Mouse (Mus musculus) splenic B cell, adult 2 months (primary cell): Measurements from ENCODE around the gene Chpf2.
"Not testable (repeated sequence)": the region's sequence is repeated elsewhere in the genome, so short reads cannot be mapped to it uniquely, and the experiment has no call there.

Experiments
- DNase-seq: peaks from one replicate; pipeline ENCODE4 v3.0.0-alpha.2; 2011; ENCODE audit warnings: low read depth, low spot score
- H3K27me3 ChIP-seq: 2 replicates; pipeline ENCODE4 v1.6.1; 2012; ENCODE audit warnings: mild to moderate bottlenecking, low read length, moderate library complexity, mixed read lengths; ENCODE audit not compliant: control insufficient read depth, poor library complexity, insufficient read depth, severe bottlenecking
- H3K36me3 ChIP-seq: 2 replicates; pipeline ENCODE4 v1.6.1; 2012; ENCODE audit warnings: mild to moderate bottlenecking, low read length, moderate library complexity, mixed read lengths; ENCODE audit not compliant: control insufficient read depth, poor library complexity, insufficient read depth, severe bottlenecking

The Chpf2 gene

DNA sequence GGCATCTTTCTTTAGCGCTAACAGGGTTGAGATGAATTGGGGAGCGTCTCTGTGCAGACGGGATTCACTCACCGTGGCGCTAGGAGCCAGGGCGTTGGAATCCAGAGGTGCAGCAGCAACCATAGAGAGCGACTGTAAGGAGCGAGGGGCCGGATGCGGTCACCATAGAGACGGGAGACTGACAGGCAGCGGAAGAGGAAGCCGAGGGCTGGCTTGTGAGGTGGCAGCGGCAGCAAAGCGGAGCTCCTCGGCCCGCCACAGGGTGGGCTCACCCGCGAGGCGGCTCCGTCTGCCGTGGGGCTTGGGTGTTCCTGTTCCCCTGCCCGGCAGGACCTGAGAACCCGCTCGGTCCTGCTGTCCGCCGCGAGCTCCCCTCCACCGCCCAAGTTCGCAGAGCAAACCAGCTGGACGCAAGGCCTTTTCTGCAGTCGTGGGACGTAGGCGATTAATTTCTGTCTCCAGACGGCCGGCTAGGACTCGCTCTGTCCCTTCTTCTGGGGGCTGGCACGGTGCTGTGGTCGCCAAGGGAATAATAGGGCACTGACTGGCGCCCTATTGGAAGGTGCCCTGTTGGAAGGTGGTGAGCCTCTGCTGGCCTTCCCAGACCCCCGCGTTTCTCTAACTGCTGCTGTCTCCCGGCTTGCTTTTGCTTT, at the start of gene Chpf2:
TSS of gene Chpf2 (plus strand) at position 195 of the 653 bp plus-strand sequence.
- no peaks in the 10 kb centered on the region for H3K27me3 ChIP-seq
- DNase-seq: peak; percentile 87
- peaks cover 6% of the 10 kb centered on the region for H3K36me3 ChIP-seq

GRCm38 (mm10) chr5:24537618-24538017, 48.9 kb upstream of the Chpf2 start:
- DNase-seq: no peak
- Histone ChIP-seq H3K36me3 (no peaks in the 10 kb centered on the region), H3K27me3 (no peaks in the 10 kb centered on the region)

- Histone ChIP-seq H3K27me3 (no peaks in the 10 kb centered on the region), H3K36me3 (no peaks in the 10 kb centered on the region)
- no peak for DNase-seq
These were observed 46.8 kb upstream of the Chpf2 start for GRCm38 (mm10) chr5:24539571-24540296.

GRCm38 (mm10) chr5:24540387-24541143, 46.0 kb upstream of the Chpf2 start, which contains the start of gene Asb10:
Asb10 (minus strand) TSS chr5:24540978.
- no peaks in the 10 kb centered on the region for H3K36me3 ChIP-seq
- no peaks in the 10 kb centered on the region for H3K27me3 ChIP-seq
- DNase-seq: no peak

DNA sequence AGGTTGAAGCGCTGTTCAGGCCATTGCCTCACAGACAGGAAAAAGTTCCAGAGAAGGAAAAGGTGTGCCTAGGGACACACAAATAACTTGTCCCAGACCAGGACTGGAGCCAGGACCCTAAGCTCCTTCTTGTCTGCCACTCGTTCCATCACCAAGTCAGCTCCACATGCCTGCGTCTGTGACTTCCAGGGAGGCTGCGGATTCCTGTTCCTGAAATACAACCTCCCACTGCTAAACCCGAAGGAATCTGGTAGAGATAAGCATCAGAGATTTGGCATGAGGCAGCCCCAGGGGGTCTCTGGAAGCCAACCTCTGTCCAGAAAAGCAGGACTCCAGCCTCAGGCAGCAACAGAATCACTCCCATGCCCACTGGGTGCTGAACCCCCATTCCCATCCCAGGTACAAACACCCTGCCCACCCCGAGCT, 45.4 kb upstream of the Chpf2 start:
- H3K36me3 ChIP-seq: no peaks in the 10 kb centered on the region
- DNase-seq: no peak
- H3K27me3 ChIP-seq: no peaks in the 10 kb centered on the region

GRCm38 (mm10) chr5:24542643-24543042, 43.9 kb upstream of the Chpf2 start:
- Histone ChIP-seq H3K27me3 (no peaks in the 10 kb centered on the region), H3K36me3 (no peaks in the 10 kb centered on the region)
- no peak for DNase-seq

- no peak for DNase-seq
- Histone ChIP-seq H3K36me3 (no peaks in the 10 kb centered on the region), H3K27me3 (no peaks in the 10 kb centered on the region)
These were observed 35.8 kb upstream of the Chpf2 start for GRCm38 (mm10) chr5:24550598-24551316.

DNA sequence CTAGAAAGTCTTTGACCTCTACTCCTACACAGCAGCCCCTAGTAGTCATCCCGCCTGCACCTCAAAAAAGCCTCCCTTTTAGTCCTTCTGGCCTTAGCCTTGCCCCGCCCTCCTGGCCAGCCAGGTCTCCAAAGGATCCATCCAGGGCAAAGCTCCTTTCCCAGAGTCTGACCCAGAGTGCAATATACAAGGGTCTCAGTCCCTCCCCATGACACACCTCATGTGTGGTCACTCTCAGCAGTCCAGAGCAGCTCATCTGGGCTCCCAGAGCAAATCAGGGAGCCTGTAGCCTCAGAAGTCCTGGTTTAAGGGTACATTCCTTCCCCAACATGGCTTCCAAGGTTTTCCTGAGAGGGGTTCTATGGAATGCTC, 35.2 kb upstream of the Chpf2 start:
- DNase-seq: no peak
- Histone ChIP-seq H3K36me3 (no peaks in the 10 kb centered on the region), H3K27me3 (no peaks in the 10 kb centered on the region)

DNA sequence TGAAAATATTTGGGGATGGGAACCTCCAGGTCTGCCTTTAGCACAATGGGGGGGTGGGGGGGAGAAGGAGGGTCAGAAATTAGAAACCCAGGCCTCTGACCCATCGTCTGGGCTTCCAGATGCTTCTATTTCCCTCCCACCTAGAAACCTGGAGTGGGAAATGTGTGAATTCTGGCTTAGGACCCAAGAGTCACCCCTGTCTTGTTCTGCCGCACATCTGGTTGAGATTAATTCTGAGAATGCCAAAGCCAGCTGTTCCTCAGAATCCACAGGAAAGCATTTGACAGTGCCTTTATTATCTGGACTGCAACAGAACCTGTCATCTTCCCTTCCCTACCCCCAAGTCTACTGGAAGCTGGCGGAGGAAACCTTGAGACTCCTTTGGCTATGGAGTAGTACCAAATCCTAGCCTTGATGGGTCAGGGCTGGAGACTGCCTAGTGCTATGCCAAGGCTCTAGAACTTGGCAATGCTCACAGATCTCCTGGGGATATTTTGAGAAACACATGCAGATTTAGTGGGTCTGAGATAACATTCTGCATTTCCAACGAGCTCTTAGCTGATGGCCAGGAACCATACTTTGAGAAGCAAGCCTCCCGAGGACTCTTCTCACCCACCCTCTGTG, 32.8 kb upstream of the Chpf2 start:
- no peaks in the 10 kb centered on the region for H3K36me3 ChIP-seq
- no peak for DNase-seq
- no peaks in the 10 kb centered on the region for H3K27me3 ChIP-seq

- H3K36me3 ChIP-seq, H3K27me3 ChIP-seq, DNase-seq: not testable (repeated sequence)
These were observed 31.2 kb upstream of the Chpf2 start for GRCm38 (mm10) chr5:24555335-24555734.

DNA sequence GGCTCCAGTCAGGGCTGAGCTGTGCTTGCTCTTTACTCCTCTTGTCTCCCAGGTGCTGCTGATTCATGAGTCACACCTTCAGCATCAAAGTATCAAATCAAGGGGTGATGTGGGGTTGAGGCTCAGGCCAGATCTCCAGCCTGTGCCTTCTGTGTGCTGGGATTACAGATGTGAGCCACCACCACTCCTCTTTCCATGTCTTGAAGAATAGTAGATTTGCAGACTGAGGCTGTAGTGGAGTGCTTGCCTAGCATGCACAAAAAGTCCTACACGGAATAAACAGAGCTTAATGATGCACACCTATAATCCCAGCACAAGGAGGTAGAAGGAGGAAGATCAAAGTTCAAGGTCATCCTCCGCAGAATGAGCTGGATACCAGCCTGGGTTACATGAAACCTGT, 29.8 kb upstream of the Chpf2 start, which contains the start of gene 4931409K22Rik:
TSS of gene 4931409K22Rik (minus strand) at position 101 of the 400 bp plus-strand sequence.
- no peaks in the 10 kb centered on the region for H3K27me3 ChIP-seq
- DNase-seq: no peak
- H3K36me3 ChIP-seq: no peaks in the 10 kb centered on the region

DNA sequence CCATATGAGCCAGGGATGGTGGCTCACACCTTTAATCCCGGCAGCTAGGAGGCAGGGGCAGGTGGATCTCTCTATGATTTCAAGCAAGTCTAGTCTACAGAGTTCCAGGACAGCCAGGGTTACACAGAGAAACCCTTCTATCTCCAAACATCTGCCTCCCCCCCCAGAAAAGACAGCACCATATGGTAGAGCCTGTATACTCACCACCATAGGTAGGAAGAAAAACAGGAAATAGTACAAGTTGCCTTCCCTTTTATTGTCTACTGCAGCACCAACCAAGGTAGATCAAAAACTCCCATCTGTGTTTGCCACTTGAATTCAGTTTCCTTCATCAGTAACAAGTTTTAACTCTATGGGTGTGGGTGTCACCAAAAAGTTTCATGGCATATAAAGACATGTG, 10.6 kb upstream of the Chpf2 start:
- DNase-seq: no peak
- Histone ChIP-seq H3K27me3 (no peaks in the 10 kb centered on the region), H3K36me3 (peaks cover 2% of the 10 kb centered on the region; the same call in 1 of the 2 replicates)

DNA sequence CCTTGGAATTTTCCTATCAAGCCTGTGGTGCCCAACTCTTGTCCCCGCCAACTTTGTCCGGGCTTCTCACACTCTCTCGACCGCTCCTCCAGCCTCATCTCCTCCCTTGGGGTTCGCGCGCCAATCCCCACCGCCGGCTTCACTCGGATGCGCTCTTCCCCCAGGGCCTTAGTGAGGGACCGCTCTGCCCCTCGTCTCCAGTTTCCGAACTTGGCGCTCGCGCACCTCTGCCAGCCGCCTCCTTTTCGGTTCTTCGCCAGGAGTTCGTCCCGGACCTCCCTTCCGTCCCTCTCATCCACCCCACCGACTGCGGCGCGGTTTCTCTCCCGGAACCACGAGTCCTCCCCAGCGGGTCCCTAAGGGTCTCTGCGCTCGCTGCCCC, 9.7 kb upstream of the Chpf2 start:
- H3K36me3 ChIP-seq: peaks cover 2% of the 10 kb centered on the region; the same call in 1 of the 2 replicates
- peak; percentile 40 for DNase-seq
- H3K27me3 ChIP-seq: no peaks in the 10 kb centered on the region
